In the genomic region with DNA sequence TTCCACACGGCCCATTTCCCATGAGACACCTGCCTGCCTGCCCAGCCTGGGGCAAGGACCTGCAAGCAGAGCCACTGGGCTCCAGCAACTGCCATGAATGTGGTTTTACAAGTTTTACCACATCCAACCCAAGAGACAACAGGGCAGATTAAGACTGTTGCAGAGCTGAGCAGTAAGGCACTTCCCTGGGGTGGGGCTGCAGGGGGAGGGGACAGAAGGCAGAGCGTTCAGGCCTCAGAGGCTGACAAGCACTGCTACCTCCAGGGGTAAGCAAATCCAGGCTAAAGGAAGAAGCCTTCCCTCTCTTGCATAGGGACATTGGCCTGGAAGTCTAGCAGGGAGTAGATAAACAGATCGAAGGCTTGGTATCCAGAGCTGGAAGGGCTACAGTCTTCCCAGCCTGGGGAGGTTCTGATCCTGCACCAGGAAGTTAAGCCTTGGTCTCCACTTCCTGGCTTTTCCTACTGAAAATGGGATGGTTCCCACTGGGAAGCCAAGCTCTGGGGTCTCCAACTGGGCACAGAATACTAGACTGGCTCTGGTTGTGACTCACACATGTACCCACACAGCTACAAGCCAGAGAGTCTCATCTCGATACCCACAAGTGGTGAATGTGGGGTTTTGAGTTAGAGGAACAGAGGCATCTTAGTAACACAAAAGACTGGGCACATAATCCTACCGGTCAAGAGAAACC, we compare ENCODE assay signal across 8 mouse cellular contexts. TPM values are rescaled to one million over a fixed set of nuclear protein-coding genes. Genes with fewer than 3 reads are reported as not detected.
A peak's percentile ranks its signal among the peaks of the same experiment; 100 is the strongest.
DNase-seq lines count a peak whose midpoint lies in the region; ATAC-seq and TF ChIP-seq lines count a peak whose summit lies in the region.

No protein-coding gene starts in this region.

- H3K36me3 ChIP-seq in C2C12 (ENCODE audit: control insufficient read depth, insufficient read depth): peaks cover 18% of the 10 kb centered on the region
- peaks cover 31% of the 10 kb centered on the region for H3K36me3 ChIP-seq in embryonic facial prominence, embryonic 15.5 days
- peaks cover 16% of the 10 kb centered on the region; the same call in 1 of the 2 replicates for H3K36me3 ChIP-seq in intestine, embryonic 15.5 days
- H3K36me3 ChIP-seq in lung, embryonic 16.5 days (ENCODE audit: control insufficient read depth, insufficient read depth, low read length): peaks cover 6% of the 10 kb centered on the region

- no peaks in the 10 kb centered on the region for H3K9me3 ChIP-seq in embryonic facial prominence, embryonic 15.5 days (replicated peaks)
- no peaks in the 10 kb centered on the region for H3K9me3 ChIP-seq in intestine, embryonic 15.5 days
- no peaks in the 10 kb centered on the region for H3K9me3 ChIP-seq in lung, embryonic 16.5 days (ENCODE audit: control insufficient read depth, low read length)

- DNase-seq in 3T3-L1 (ENCODE audit: low read depth, low spot score): peak; percentile 61
- DNase-seq in skeletal muscle tissue, adult 2 months (ENCODE audit: low read depth, low spot score): peak; percentile 36
- no peak for DNase-seq in retina, embryonic 14.5 days (ENCODE audit: low spot score)
- DNase-seq in yolk sac, embryonic 10.5 days (ENCODE audit: low spot score): no peak

- H3K4me1 ChIP-seq in embryonic facial prominence, embryonic 15.5 days: peaks cover 48% of the 10 kb centered on the region
- H3K4me1 ChIP-seq in intestine, embryonic 15.5 days (replicated peaks): peaks cover 47% of the 10 kb centered on the region
- peaks cover 42% of the 10 kb centered on the region for H3K4me1 ChIP-seq in lung, embryonic 16.5 days (replicated peaks; ENCODE audit: control insufficient read depth, insufficient read depth, low read length)

- peak overlapping the region; percentile 71 for H3K4me2 ChIP-seq in embryonic facial prominence, embryonic 15.5 days (replicated peaks)
- peak overlapping the region; percentile 71 for H3K4me2 ChIP-seq in intestine, embryonic 15.5 days (replicated peaks)
- peak overlapping the region; percentile 93 for H3K4me2 ChIP-seq in lung, embryonic 16.5 days (ENCODE audit: low read depth, low read length)

- WGBS in embryonic facial prominence, embryonic 15.5 days: 13% methylated on average over 5 of the region's 5 CpGs
- WGBS in intestine, embryonic 15.5 days: 14% methylated on average over 5 of the region's 5 CpGs
- 8% methylated on average over 5 of the region's 5 CpGs for WGBS in lung, embryonic 16.5 days

- no peak for TF ChIP-seq CTCF in C2C12 (IDR thresholded peaks at IDR 0.05; ENCODE audit: control insufficient read depth, insufficient read depth, insufficient read length)

- peaks cover 18% of the 10 kb centered on the region for H3K79me3 ChIP-seq in C2C12 (ENCODE audit: low read depth)

- peak overlapping the region; percentile 80 for H3K4me3 ChIP-seq in C2C12 (ENCODE audit: insufficient read depth, poor library complexity, severe bottlenecking)
- peak overlapping the region; percentile 87 for H3K4me3 ChIP-seq in embryonic facial prominence, embryonic 15.5 days (replicated peaks)
- peak overlapping the region; percentile 83 for H3K4me3 ChIP-seq in intestine, embryonic 15.5 days (replicated peaks)
- peak overlapping the region; percentile 96 for H3K4me3 ChIP-seq in lung, embryonic 16.5 days (ENCODE audit: low read length)

- H3K79me2 ChIP-seq in C2C12 (ENCODE audit: control insufficient read depth, insufficient read depth): peaks cover 38% of the 10 kb centered on the region

- peak overlapping the region; percentile 74 for H3K9ac ChIP-seq in embryonic facial prominence, embryonic 15.5 days
- H3K9ac ChIP-seq in intestine, embryonic 15.5 days: peak overlapping the region; percentile 69
- peak overlapping the region; percentile 93 for H3K9ac ChIP-seq in lung, embryonic 16.5 days (ENCODE audit: low read length)

- no peaks in the 10 kb centered on the region for H3K27me3 ChIP-seq in C2C12 (ENCODE audit: control insufficient read depth, insufficient read depth, insufficient read length)
- no peaks in the 10 kb centered on the region for H3K27me3 ChIP-seq in embryonic facial prominence, embryonic 15.5 days
- no peaks in the 10 kb centered on the region for H3K27me3 ChIP-seq in intestine, embryonic 15.5 days (replicated peaks)
- no peaks in the 10 kb centered on the region for H3K27me3 ChIP-seq in lung, embryonic 16.5 days (ENCODE audit: control insufficient read depth, insufficient read depth, low read depth, low read length)

- ATAC-seq in embryonic facial prominence, embryonic 15.5 days (ENCODE audit: insufficient number of reproducible peaks, low FRiP score, low TSS enrichment, low read depth): no peak
- ATAC-seq in intestine, embryonic 15.5 days: peak; percentile 52
- 0 out of 2 replicates have a peak, but pooled peaks have one; percentile 1 for ATAC-seq in lung, embryonic 16.5 days (ENCODE audit: low read depth)

- peak overlapping the region; percentile 100 for H3K27ac ChIP-seq in embryonic facial prominence, embryonic 15.5 days (replicated peaks)
- H3K27ac ChIP-seq in intestine, embryonic 15.5 days: peak overlapping the region; percentile 98
- peak overlapping the region; percentile 100 for H3K27ac ChIP-seq in lung, embryonic 16.5 days (ENCODE audit: low read length)

- peak overlapping the region; percentile 95 for H3ac ChIP-seq in C2C12 (ENCODE audit: control insufficient read depth, insufficient read length, low read depth)

TF ChIP-seq in C2C12, 6 proteins besides CTCF, POLR2A, EP300 and RAD21:
- TF ChIP-seq MYOG (IDR thresholded peaks at IDR 0.05; ENCODE audit: control insufficient read depth, extremely low read depth, insufficient read length) (no peak), CEBPB (IDR thresholded peaks at IDR 0.05; ENCODE audit: low read depth) (no peak)

RNA-seq across cellular contexts. Expression of a gene that starts 1.8 kb away (rescaled TPM):
- 63.2 TPM for polyA plus RNA-seq in C2C12 (2012; fragmentation: generic; extraction: Trizol)
- 43.8 and 51.3 TPM in 2 replicates for polyA plus RNA-seq in embryonic facial prominence, embryonic 15.5 days (2015; fragmentation: Nextera tagmentation; extraction: Ambion mirVana)
- polyA plus RNA-seq in intestine, embryonic 15.5 days (2015; fragmentation: Nextera tagmentation; extraction: Ambion mirVana): 34.0 and 36.1 TPM in 2 replicates
- polyA plus RNA-seq in lung, embryonic 16.5 days (2015; fragmentation: Nextera tagmentation; extraction: Ambion mirVana): 38.2 and 43.1 TPM in 2 replicates

RNA-seq across cellular contexts. Expression of a gene that starts 7.7 kb away (rescaled TPM):
- 50.3 TPM for polyA plus RNA-seq in C2C12 (2012; fragmentation: generic; extraction: Trizol)
- 84.1 and 87.0 TPM in 2 replicates for polyA plus RNA-seq in embryonic facial prominence, embryonic 15.5 days (2015; fragmentation: Nextera tagmentation; extraction: Ambion mirVana)
- 71.2 and 77.9 TPM in 2 replicates for polyA plus RNA-seq in intestine, embryonic 15.5 days (2015; fragmentation: Nextera tagmentation; extraction: Ambion mirVana)
- 97.9 and 99.3 TPM in 2 replicates for polyA plus RNA-seq in lung, embryonic 16.5 days (2015; fragmentation: Nextera tagmentation; extraction: Ambion mirVana)

RNA-seq across cellular contexts. Expression of a gene that starts 43.1 kb away (rescaled TPM):
- polyA plus RNA-seq in C2C12 (2012; fragmentation: generic; extraction: Trizol): 0.14 TPM
- 0.32 and 0.63 TPM in 2 replicates for polyA plus RNA-seq in embryonic facial prominence, embryonic 15.5 days (2015; fragmentation: Nextera tagmentation; extraction: Ambion mirVana)
- 0.23 TPM in 2 replicates for polyA plus RNA-seq in intestine, embryonic 15.5 days (2015; fragmentation: Nextera tagmentation; extraction: Ambion mirVana)
- polyA plus RNA-seq in lung, embryonic 16.5 days (2015; fragmentation: Nextera tagmentation; extraction: Ambion mirVana): 0.62 and 1.4 TPM in 2 replicates

Comparison
In these comparisons a context has a peak if more than half of its experiments do, and no peak if none do; other contexts are left out.
1. DNase-seq: peak in 3T3-L1 (single experiment) and skeletal muscle tissue, adult 2 months (single experiment); none in retina, embryonic 14.5 days (single experiment) and yolk sac, embryonic 10.5 days (single experiment).
2. Peak in every context shown above with its lines, with median percentiles within 50 percentile points of each other: H3K4me3 ChIP-seq, H3K27ac ChIP-seq, H3K4me2 ChIP-seq and H3K9ac ChIP-seq.